Mouse (Mus musculus) limb, embryonic 14.5 days (tissue): ENCODE data around the gene Ssxb5. TPM values are rescaled to one million over a fixed set of nuclear protein-coding genes. Genes with fewer than 3 reads are reported as not detected.
"Not testable (repeated sequence)": the region's sequence is repeated elsewhere in the genome, so short reads cannot be mapped to it uniquely, and the experiment has no call there.

Experiments used
- ATAC-seq: fragments of 200-750 bp; cut with Nextera tagmentation; 2 replicates; pipeline ENCODE4 v1.8.0; 2017; ENCODE audit warnings: low read depth, moderate number of reproducible peaks, moderate TSS enrichment; ENCODE audit not compliant: low FRiP score
- DNase-seq: peaks from one replicate; pipeline ENCODE4 v3.0.0-alpha.2; 2015; ENCODE audit warnings: low spot score
- H3K27ac ChIP-seq: fragments of 300-500 bp; sonication (generic); replicated peaks from 2 replicates; pipeline ENCODE4 v1.5.1; 2014; ENCODE audit warnings: low read depth, mild to moderate bottlenecking, low read length, moderate library complexity, mixed read lengths
- H3K27me3 ChIP-seq: fragments of 300-500 bp; sonication (generic); 2 replicates; pipeline ENCODE4 v1.6.1; 2014; ENCODE audit warnings: low read length, mixed read lengths; ENCODE audit not compliant: control insufficient read depth, insufficient read depth
- H3K36me3 ChIP-seq: fragments of 300-500 bp; sonication (generic); 2 replicates; pipeline ENCODE4 v1.6.1; 2014; ENCODE audit warnings: mild to moderate bottlenecking, low read length, moderate library complexity, mixed read lengths; ENCODE audit not compliant: control insufficient read depth, insufficient read depth
- H3K4me1 ChIP-seq: fragments of 300-500 bp; sonication (generic); 2 replicates; pipeline ENCODE4 v1.6.1; 2014; ENCODE audit warnings: antibody characterized with exemption, low read length, mixed read lengths; ENCODE audit not compliant: control insufficient read depth, insufficient read depth
- H3K4me2 ChIP-seq: fragments of 300-500 bp; sonication (generic); replicated peaks from 2 replicates; pipeline ENCODE4 v1.6.1; 2014; ENCODE audit warnings: low read depth, mild to moderate bottlenecking, low read length, moderate library complexity; ENCODE audit not compliant: severe bottlenecking
- H3K4me3 ChIP-seq: fragments of 300-500 bp; sonication (generic); replicated peaks from 2 replicates; pipeline ENCODE4 v1.5.1; 2014; ENCODE audit warnings: low read length
- H3K9ac ChIP-seq: fragments of 300-500 bp; sonication (generic); 2 replicates; pipeline ENCODE4 v1.6.1; 2014; ENCODE audit warnings: mild to moderate bottlenecking, low read depth, low read length, moderate library complexity; ENCODE audit not compliant: severe bottlenecking
- H3K9me3 ChIP-seq: fragments of 300-500 bp; sonication (generic); 2 replicates; pipeline ENCODE4 v1.6.1; 2016; ENCODE audit warnings: low read length; ENCODE audit not compliant: control insufficient read depth
- POLR2A ChIP-seq: fragments of 200-500 bp; IDR thresholded peaks from 2 replicates; pipeline ENCODE4 v1.8.0; 2012; ENCODE audit warnings: inconsistent platforms, mild to moderate bottlenecking, moderate library complexity, borderline replicate concordance; ENCODE audit not compliant: insufficient read depth, insufficient read length; ENCODE audit errors: extremely low read depth
- WGBS: fragments of 180-500 bp; shearing (Covaris S2); extraction: QIAGEN DNeasy Blood & Tissue Kit; methylation state at CpG from one replicate; pipeline ENCODE4 v1.1.7; 2014; 5-methylcytosine and 5-hydroxymethylcytosine counted together
- polyA plus RNA-seq, 2 experiments: library from polyadenylated mRNA; depleted of rRNA in 1 of 2; stranded (reverse) in 1 of 2; unstranded in 1 of 2; fragments of >200 nt; fragmentation: Nextera tagmentation in 1 of 2; extraction: Ambion mirVana in 1 of 2; gene quantifications; 2 replicates each; pipeline versions ENCODE4 v1.2.1 to v1.2.3; 2012 to 2014

Ssxb5 gene
- polyA plus RNA-seq (2012; rRNA removed): not detected in 2 replicates
- polyA plus RNA-seq (2014; fragmentation: Nextera tagmentation; extraction: Ambion mirVana): not detected in 2 replicates

- H3K9ac ChIP-seq, H3K27me3 ChIP-seq, H3K36me3 ChIP-seq, H3K9me3 ChIP-seq, H3K4me1 ChIP-seq, H3K27ac ChIP-seq, DNase-seq, H3K4me2 ChIP-seq, ATAC-seq, H3K4me3 ChIP-seq: not testable (repeated sequence)
- 78% methylated on average over 4 of the region's 4 CpGs for WGBS
These were observed at the start of gene Ssxb5 for GRCm38 (mm10) chrX:8803391-8803790. Gene Ssxb5 (plus strand): TSS chrX:8803691.

GRCm38 (mm10) chrX:8832043-8832442 is 28.6 kb downstream of the Ssxb5 start:
- ATAC-seq (no peak), DNase-seq (peak; percentile 9)
- no peaks in the 10 kb centered on the region for H3K4me1 ChIP-seq
- H3K9me3 ChIP-seq: no peaks in the 10 kb centered on the region
- no peak overlapping the region for H3K4me3 ChIP-seq
- TF ChIP-seq POLR2A: no peak
- H3K36me3 ChIP-seq: no peaks in the 10 kb centered on the region
- H3K9ac ChIP-seq: no peak overlapping the region
- no peaks in the 10 kb centered on the region for H3K27me3 ChIP-seq
- H3K27ac ChIP-seq: no peak overlapping the region
- H3K4me2 ChIP-seq: no peak overlapping the region

GRCm38 (mm10) chrX:8843694-8844093 is 40.2 kb downstream of the Ssxb5 start, which contains the start of gene Gm6592:
Gene Gm6592 (plus strand): TSS chrX:8843994.
- 77% methylated on average over 1 of the region's 1 CpGs for WGBS

GRCm38 (mm10) chrX:8852486-8852885 is 49.0 kb downstream of the Ssxb5 start:
- WGBS: 88% methylated on average over 10 of the region's 10 CpGs
- no peaks in the 10 kb centered on the region for H3K4me1 ChIP-seq
- H3K27ac ChIP-seq: no peak overlapping the region
- no peak overlapping the region for H3K4me3 ChIP-seq
- no peaks in the 10 kb centered on the region for H3K27me3 ChIP-seq
- H3K4me2 ChIP-seq: no peak overlapping the region
- H3K36me3 ChIP-seq: no peaks in the 10 kb centered on the region
- no peak for DNase-seq
- no peak for TF ChIP-seq POLR2A
- no peak overlapping the region for H3K9ac ChIP-seq
- no peaks in the 10 kb centered on the region for H3K9me3 ChIP-seq
- no peak for ATAC-seq

More at GRCm38 (mm10) chrX:8843694-8844093, 40.2 kb downstream of the Ssxb5 start, which contains the start of gene Gm6592:
- H3K4me2 ChIP-seq: no peak within 1 kb of the TSS
- no peaks in the 10 kb centered on the region for H3K4me1 ChIP-seq
- no peaks in the 10 kb centered on the region for H3K36me3 ChIP-seq
- H3K9ac ChIP-seq: no peak within 1 kb of the TSS
- no peak within 1 kb of the TSS for H3K27ac ChIP-seq
- ATAC-seq (no peak), DNase-seq (no peak)
- no peak within 1 kb of the TSS for H3K4me3 ChIP-seq
- no peak for TF ChIP-seq POLR2A
- no peaks in the 10 kb centered on the region for H3K27me3 ChIP-seq
- H3K9me3 ChIP-seq: no peaks in the 10 kb centered on the region

Other genes starting within 250 kb of the Ssxb5 start
- not detected in 2 replicates for gene Ssxb3, start 211.9 kb upstream of the Ssxb5 start, polyA plus RNA-seq (2012; rRNA removed)
- gene Ssxb3, start 211.9 kb upstream of the Ssxb5 start, polyA plus RNA-seq (2014; fragmentation: Nextera tagmentation; extraction: Ambion mirVana): not detected in 2 replicates
- not detected in 2 replicates for gene Ssxb8, start 112.8 kb upstream of the Ssxb5 start, polyA plus RNA-seq (2012; rRNA removed)
- gene Ssxb8, start 112.8 kb upstream of the Ssxb5 start, polyA plus RNA-seq (2014; fragmentation: Nextera tagmentation; extraction: Ambion mirVana): not detected in 2 replicates
- not detected in 2 replicates for gene Ssx9, start 55.3 kb upstream of the Ssxb5 start, polyA plus RNA-seq (2012; rRNA removed)
- gene Ssx9, start 55.3 kb upstream of the Ssxb5 start, polyA plus RNA-seq (2014; fragmentation: Nextera tagmentation; extraction: Ambion mirVana): not detected in 2 replicates
- not detected in 2 replicates for gene Gm6592, start 40.3 kb downstream of the Ssxb5 start, polyA plus RNA-seq (2012; rRNA removed)
- not detected in 2 replicates for gene Gm6592, start 40.3 kb downstream of the Ssxb5 start, polyA plus RNA-seq (2014; fragmentation: Nextera tagmentation; extraction: Ambion mirVana)
- not detected in 2 replicates for gene Gm5751, start 70.6 kb downstream of the Ssxb5 start, polyA plus RNA-seq (2012; rRNA removed)
- not detected in 2 replicates for gene Gm5751, start 70.6 kb downstream of the Ssxb5 start, polyA plus RNA-seq (2014; fragmentation: Nextera tagmentation; extraction: Ambion mirVana)
- 6.9 and 9.7 TPM in 2 replicates for gene B630019K06Rik, start 88.7 kb downstream of the Ssxb5 start, polyA plus RNA-seq (2012; rRNA removed)
- 5.6 and 7.4 TPM in 2 replicates for gene B630019K06Rik, start 88.7 kb downstream of the Ssxb5 start, polyA plus RNA-seq (2014; fragmentation: Nextera tagmentation; extraction: Ambion mirVana)
- gene Fthl17b, start 159.3 kb downstream of the Ssxb5 start, polyA plus RNA-seq (2012; rRNA removed): not detected in 2 replicates
- not detected in 2 replicates for gene Fthl17b, start 159.3 kb downstream of the Ssxb5 start, polyA plus RNA-seq (2014; fragmentation: Nextera tagmentation; extraction: Ambion mirVana)
- gene Fthl17c, start 172.9 kb downstream of the Ssxb5 start, polyA plus RNA-seq (2012; rRNA removed): not detected in 2 replicates
- not detected in 2 replicates for gene Fthl17c, start 172.9 kb downstream of the Ssxb5 start, polyA plus RNA-seq (2014; fragmentation: Nextera tagmentation; extraction: Ambion mirVana)
- not detected in 2 replicates for gene Fthl17d, start 183.1 kb downstream of the Ssxb5 start, polyA plus RNA-seq (2012; rRNA removed)
- gene Fthl17d, start 183.1 kb downstream of the Ssxb5 start, polyA plus RNA-seq (2014; fragmentation: Nextera tagmentation; extraction: Ambion mirVana): not detected in 2 replicates
- gene Fthl17e, start 229.8 kb downstream of the Ssxb5 start, polyA plus RNA-seq (2012; rRNA removed): not detected in 2 replicates
- gene Fthl17e, start 229.8 kb downstream of the Ssxb5 start, polyA plus RNA-seq (2014; fragmentation: Nextera tagmentation; extraction: Ambion mirVana): not detected in 2 replicates